Mouse (Mus musculus): Measurements from ENCODE around the gene Fopnl. TPM values are rescaled to one million over a fixed set of nuclear protein-coding genes. Genes with fewer than 3 reads are reported as not detected.

The Fopnl gene
- polyA plus RNA-seq, 1 experiment from 2014 or later = 143 TPM

- Histone ChIP-seq H3K36me3 (no peaks in the 10 kb centered on the region), H3K4me3 (no peak overlapping the region), H3K27ac (replicated peaks) (no peak overlapping the region), H3K27me3 (ENCODE audit: low read depth, poor library complexity, severe bottlenecking) (no peaks in the 10 kb centered on the region), H3K9me3 (replicated peaks) (no peaks in the 10 kb centered on the region), H3K4me1 (no peaks in the 10 kb centered on the region)
- no peak for DNase-seq (ENCODE audit: low spot score)
Observed at GRCm38 (mm10) chr16:14351571-14351970, 34.4 kb upstream of the Fopnl start.

- Histone ChIP-seq H3K4me1 (no peaks in the 10 kb centered on the region), H3K27ac (replicated peaks) (no peak overlapping the region), H3K4me3 (no peak overlapping the region), H3K27me3 (ENCODE audit: low read depth, poor library complexity, severe bottlenecking) (no peaks in the 10 kb centered on the region), H3K36me3 (no peaks in the 10 kb centered on the region), H3K9me3 (replicated peaks) (no peaks in the 10 kb centered on the region)
- no peak for DNase-seq (ENCODE audit: low spot score)
- WGBS = 77% methylated on average over 3 of the region's 3 CpGs
Observed at GRCm38 (mm10) chr16:14344967-14345366, 27.8 kb upstream of the Fopnl start.

GRCm38 (mm10) chr16:14328156-14328555, 11.0 kb upstream of the Fopnl start:
- no peaks in the 10 kb centered on the region for H3K27me3 ChIP-seq (ENCODE audit: low read depth, poor library complexity, severe bottlenecking)
- 70% methylated on average over 1 of the region's 1 CpGs for WGBS
- H3K9me3 ChIP-seq (replicated peaks) = no peaks in the 10 kb centered on the region
- H3K27ac ChIP-seq (replicated peaks) = no peak overlapping the region
- H3K4me1 ChIP-seq = no peaks in the 10 kb centered on the region
- no peak overlapping the region for H3K4me3 ChIP-seq
- H3K36me3 ChIP-seq = no peaks in the 10 kb centered on the region
- DNase-seq (ENCODE audit: low spot score) = no peak

GRCm38 (mm10) chr16:14320494-14320893, 3.3 kb upstream of the Fopnl start:
- DNase-seq (ENCODE audit: low spot score) = no peak
- H3K4me1 ChIP-seq = peaks cover 18% of the 10 kb centered on the region
- WGBS = 52% methylated on average over 1 of the region's 1 CpGs

GRCm38 (mm10) chr16:14319681-14320080, 2.5 kb upstream of the Fopnl start:
- no peak overlapping the region for H3K4me3 ChIP-seq
- peaks cover 20% of the 10 kb centered on the region for H3K4me1 ChIP-seq
- H3K36me3 ChIP-seq = peaks cover 2% of the 10 kb centered on the region; the same call in 1 of the 2 replicates
- no peak for DNase-seq (ENCODE audit: low spot score)
- no peak overlapping the region for H3K27ac ChIP-seq (replicated peaks)
- 86% methylated on average over 3 of the region's 3 CpGs for WGBS
- no peaks in the 10 kb centered on the region for H3K27me3 ChIP-seq (ENCODE audit: low read depth, poor library complexity, severe bottlenecking)
- no peaks in the 10 kb centered on the region for H3K9me3 ChIP-seq (replicated peaks)

More at GRCm38 (mm10) chr16:14320494-14320893, 3.3 kb upstream of the Fopnl start:
- no peak overlapping the region for H3K27ac ChIP-seq (replicated peaks)
- no peaks in the 10 kb centered on the region for H3K9me3 ChIP-seq (replicated peaks)
- H3K27me3 ChIP-seq (ENCODE audit: low read depth, poor library complexity, severe bottlenecking) = no peaks in the 10 kb centered on the region
- H3K36me3 ChIP-seq = no peaks in the 10 kb centered on the region
- H3K4me3 ChIP-seq = no peak overlapping the region

GRCm38 (mm10) chr16:14312914-14313313, 4.3 kb downstream of the Fopnl start:
- Histone ChIP-seq H3K9me3 (replicated peaks) (no peaks in the 10 kb centered on the region), H3K4me1 (peaks cover 23% of the 10 kb centered on the region), H3K36me3 (peaks cover 67% of the 10 kb centered on the region), H3K27me3 (ENCODE audit: low read depth, poor library complexity, severe bottlenecking) (no peaks in the 10 kb centered on the region), H3K4me3 (no peak overlapping the region), H3K27ac (replicated peaks) (no peak overlapping the region)
- WGBS = 88% methylated on average over 7 of the region's 7 CpGs
- no peak for DNase-seq (ENCODE audit: low spot score)

- DNase-seq (ENCODE audit: low spot score) = peak; percentile 20
- no peaks in the 10 kb centered on the region for H3K27me3 ChIP-seq (ENCODE audit: low read depth, poor library complexity, severe bottlenecking)
- no peak overlapping the region for H3K4me3 ChIP-seq
- 45% methylated on average over 6 of the region's 6 CpGs for WGBS
- no peaks in the 10 kb centered on the region for H3K9me3 ChIP-seq (replicated peaks)
- peaks cover 13% of the 10 kb centered on the region for H3K4me1 ChIP-seq
- no peak overlapping the region for H3K27ac ChIP-seq (replicated peaks)
- peaks cover 82% of the 10 kb centered on the region for H3K36me3 ChIP-seq
Observed at GRCm38 (mm10) chr16:14311371-14311770, 5.8 kb downstream of the Fopnl start.

GRCm38 (mm10) chr16:14309833-14310232, 7.4 kb downstream of the Fopnl start:
- no peaks in the 10 kb centered on the region for H3K9me3 ChIP-seq (replicated peaks)
- H3K36me3 ChIP-seq = peaks cover 92% of the 10 kb centered on the region
- WGBS = 93% methylated on average over 3 of the region's 3 CpGs
- H3K27ac ChIP-seq (replicated peaks) = no peak overlapping the region
- H3K4me1 ChIP-seq = 0 out of 2 replicates have a peak, but pooled peaks cover 3% of the 10 kb centered on the region
- no peaks in the 10 kb centered on the region for H3K27me3 ChIP-seq (ENCODE audit: low read depth, poor library complexity, severe bottlenecking)
- no peak overlapping the region for H3K4me3 ChIP-seq
- DNase-seq (ENCODE audit: low spot score) = no peak

GRCm38 (mm10) chr16:14308245-14309073, 8.7 kb downstream of the Fopnl start:
- H3K36me3 ChIP-seq = peaks cover 91% of the 10 kb centered on the region

GRCm38 (mm10) chr16:14307373-14307772, 9.8 kb downstream of the Fopnl start:
- H3K9me3 ChIP-seq (replicated peaks) = no peaks in the 10 kb centered on the region
- WGBS = 93% methylated on average over 1 of the region's 1 CpGs
- no peaks in the 10 kb centered on the region for H3K27me3 ChIP-seq (ENCODE audit: low read depth, poor library complexity, severe bottlenecking)
- H3K4me3 ChIP-seq = no peak overlapping the region
- no peak overlapping the region for H3K27ac ChIP-seq (replicated peaks)
- H3K36me3 ChIP-seq = peaks cover 91% of the 10 kb centered on the region
- H3K4me1 ChIP-seq = peaks cover 14% of the 10 kb centered on the region
- no peak for DNase-seq (ENCODE audit: low spot score)

More at GRCm38 (mm10) chr16:14308245-14309073, 8.7 kb downstream of the Fopnl start:
- Histone ChIP-seq H3K4me1 (peaks cover 9% of the 10 kb centered on the region), H3K4me3 (no peak overlapping the region), H3K27ac (replicated peaks) (no peak overlapping the region), H3K9me3 (replicated peaks) (no peaks in the 10 kb centered on the region), H3K27me3 (ENCODE audit: low read depth, poor library complexity, severe bottlenecking) (no peaks in the 10 kb centered on the region)
- no peak for DNase-seq (ENCODE audit: low spot score)
- 87% methylated on average over 6 of the region's 6 CpGs for WGBS

GRCm38 (mm10) chr16:14306451-14306850, 10.8 kb downstream of the Fopnl start:
- Histone ChIP-seq H3K27me3 (ENCODE audit: low read depth, poor library complexity, severe bottlenecking) (no peaks in the 10 kb centered on the region), H3K27ac (replicated peaks) (no peak overlapping the region), H3K4me1 (peaks cover 14% of the 10 kb centered on the region), H3K4me3 (no peak overlapping the region), H3K36me3 (peaks cover 91% of the 10 kb centered on the region), H3K9me3 (replicated peaks) (no peaks in the 10 kb centered on the region)
- no peak for DNase-seq (ENCODE audit: low spot score)
- 87% methylated on average over 1 of the region's 1 CpGs for WGBS

GRCm38 (mm10) chr16:14304791-14305190, 12.4 kb downstream of the Fopnl start:
- Histone ChIP-seq H3K9me3 (replicated peaks) (no peaks in the 10 kb centered on the region), H3K27ac (replicated peaks) (no peak overlapping the region), H3K36me3 (peaks cover 91% of the 10 kb centered on the region), H3K4me1 (peaks cover 11% of the 10 kb centered on the region), H3K4me3 (no peak overlapping the region), H3K27me3 (ENCODE audit: low read depth, poor library complexity, severe bottlenecking) (no peaks in the 10 kb centered on the region)
- DNase-seq (ENCODE audit: low spot score) = no peak
- 94% methylated on average over 3 of the region's 3 CpGs for WGBS

- DNase-seq (ENCODE audit: low spot score) = no peak
- no peak overlapping the region for H3K27ac ChIP-seq (replicated peaks)
- H3K4me1 ChIP-seq = peaks cover 11% of the 10 kb centered on the region
- H3K36me3 ChIP-seq = peaks cover 92% of the 10 kb centered on the region
- no peaks in the 10 kb centered on the region for H3K9me3 ChIP-seq (replicated peaks)
- H3K4me3 ChIP-seq = no peak overlapping the region
- no peaks in the 10 kb centered on the region for H3K27me3 ChIP-seq (ENCODE audit: low read depth, poor library complexity, severe bottlenecking)
- WGBS = 70% methylated on average over 7 of the region's 7 CpGs
Observed at GRCm38 (mm10) chr16:14303676-14304075, 13.5 kb downstream of the Fopnl start.

Measured in midbrain, embryonic 10.5 days (tissue).